Mouse (Mus musculus): ENCODE measurements around the gene Myo15b. TPM values are rescaled to one million over a fixed set of nuclear protein-coding genes. Genes with fewer than 3 reads are reported as not detected.
A peak's percentile ranks its signal among the peaks of the same experiment; 100 is the strongest.

The Myo15b gene
- polyA plus RNA-seq, 1 experiment from 2014 or later = 0.16 TPM

GRCm38 (mm10) chr11:115838895-115839311, 19.3 kb upstream of the Myo15b start:
- 50% methylated on average over 4 of the region's 4 CpGs for WGBS

GRCm38 (mm10) chr11:115839732-115840131, 18.5 kb upstream of the Myo15b start:
- ATAC-seq = no peak
- Histone ChIP-seq H3K9me3 (ENCODE audit: control insufficient read depth, low read length) (no peaks in the 10 kb centered on the region), H3K9ac (ENCODE audit: low read depth, low read length) (no peak overlapping the region), H3K27ac (ENCODE audit: low read depth, low read length) (no peak overlapping the region), H3K36me3 (ENCODE audit: control insufficient read depth, insufficient read depth, low read length) (no peaks in the 10 kb centered on the region), H3K4me2 (ENCODE audit: low read length) (no peak overlapping the region), H3K4me3 (ENCODE audit: low read length) (no peak overlapping the region), H3K27me3 (replicated peaks; ENCODE audit: control insufficient read depth, insufficient read depth, low read length) (no peaks in the 10 kb centered on the region), H3K4me1 (ENCODE audit: control insufficient read depth, insufficient read depth, low read depth, low read length) (no peaks in the 10 kb centered on the region)
- WGBS = 73% methylated on average over 3 of the region's 3 CpGs

More at GRCm38 (mm10) chr11:115838895-115839311, 19.3 kb upstream of the Myo15b start:
- H3K36me3 ChIP-seq (ENCODE audit: control insufficient read depth, insufficient read depth, low read length) = no peaks in the 10 kb centered on the region
- no peak overlapping the region for H3K4me2 ChIP-seq (ENCODE audit: low read length)
- H3K9ac ChIP-seq (ENCODE audit: low read depth, low read length) = no peak overlapping the region
- H3K27me3 ChIP-seq (replicated peaks; ENCODE audit: control insufficient read depth, insufficient read depth, low read length) = no peaks in the 10 kb centered on the region
- no peak overlapping the region for H3K4me3 ChIP-seq (ENCODE audit: low read length)
- no peaks in the 10 kb centered on the region for H3K4me1 ChIP-seq (ENCODE audit: control insufficient read depth, insufficient read depth, low read depth, low read length)
- H3K27ac ChIP-seq (ENCODE audit: low read depth, low read length) = no peak overlapping the region
- H3K9me3 ChIP-seq (ENCODE audit: control insufficient read depth, low read length) = no peaks in the 10 kb centered on the region
- ATAC-seq = no peak

- Histone ChIP-seq H3K4me1 (ENCODE audit: control insufficient read depth, insufficient read depth, low read depth, low read length) (no peaks in the 10 kb centered on the region), H3K36me3 (ENCODE audit: control insufficient read depth, insufficient read depth, low read length) (no peaks in the 10 kb centered on the region), H3K9ac (ENCODE audit: low read depth, low read length) (no peak overlapping the region), H3K27ac (ENCODE audit: low read depth, low read length) (no peak overlapping the region), H3K27me3 (replicated peaks; ENCODE audit: control insufficient read depth, insufficient read depth, low read length) (no peaks in the 10 kb centered on the region), H3K4me3 (ENCODE audit: low read length) (no peak overlapping the region), H3K4me2 (ENCODE audit: low read length) (no peak overlapping the region), H3K9me3 (ENCODE audit: control insufficient read depth, low read length) (no peaks in the 10 kb centered on the region)
- WGBS = 86% methylated on average over 6 of the region's 6 CpGs
- ATAC-seq = no peak
Measured at GRCm38 (mm10) chr11:115841044-115841443, 17.2 kb upstream of the Myo15b start.

- no peaks in the 10 kb centered on the region for H3K9me3 ChIP-seq (ENCODE audit: control insufficient read depth, low read length)
- WGBS = 33% methylated on average over 6 of the region's 6 CpGs
- no peak overlapping the region for H3K4me2 ChIP-seq (ENCODE audit: low read length)
- H3K4me1 ChIP-seq (ENCODE audit: control insufficient read depth, insufficient read depth, low read depth, low read length) = no peaks in the 10 kb centered on the region
- peak overlapping the region; percentile 39; the same call in 1 of the 2 replicates for H3K27ac ChIP-seq (ENCODE audit: low read depth, low read length)
- peak overlapping the region; percentile 22 for H3K9ac ChIP-seq (ENCODE audit: low read depth, low read length)
- H3K36me3 ChIP-seq (ENCODE audit: control insufficient read depth, insufficient read depth, low read length) = no peaks in the 10 kb centered on the region
- ATAC-seq = no peak
- H3K27me3 ChIP-seq (replicated peaks; ENCODE audit: control insufficient read depth, insufficient read depth, low read length) = no peaks in the 10 kb centered on the region
- H3K4me3 ChIP-seq (ENCODE audit: low read length) = no peak overlapping the region
Measured at GRCm38 (mm10) chr11:115841961-115842550, 16.1 kb upstream of the Myo15b start.

GRCm38 (mm10) chr11:115843141-115843890, 14.9 kb upstream of the Myo15b start:
- no peak overlapping the region for H3K4me3 ChIP-seq (ENCODE audit: low read length)
- WGBS = 86% methylated on average over 11 of the region's 14 CpGs
- no peak overlapping the region for H3K27ac ChIP-seq (ENCODE audit: low read depth, low read length)
- no peak overlapping the region for H3K4me2 ChIP-seq (ENCODE audit: low read length)
- no peaks in the 10 kb centered on the region for H3K4me1 ChIP-seq (ENCODE audit: control insufficient read depth, insufficient read depth, low read depth, low read length)
- H3K36me3 ChIP-seq (ENCODE audit: control insufficient read depth, insufficient read depth, low read length) = no peaks in the 10 kb centered on the region
- H3K27me3 ChIP-seq (replicated peaks; ENCODE audit: control insufficient read depth, insufficient read depth, low read length) = no peaks in the 10 kb centered on the region
- no peak for ATAC-seq
- no peak overlapping the region for H3K9ac ChIP-seq (ENCODE audit: low read depth, low read length)
- no peaks in the 10 kb centered on the region for H3K9me3 ChIP-seq (ENCODE audit: control insufficient read depth, low read length)

- Histone ChIP-seq H3K36me3 (ENCODE audit: control insufficient read depth, insufficient read depth, low read length) (no peaks in the 10 kb centered on the region), H3K4me2 (ENCODE audit: low read length) (no peak overlapping the region), H3K4me1 (ENCODE audit: control insufficient read depth, insufficient read depth, low read depth, low read length) (no peaks in the 10 kb centered on the region), H3K27me3 (replicated peaks; ENCODE audit: control insufficient read depth, insufficient read depth, low read length) (no peaks in the 10 kb centered on the region), H3K9ac (ENCODE audit: low read depth, low read length) (no peak overlapping the region), H3K9me3 (ENCODE audit: control insufficient read depth, low read length) (no peaks in the 10 kb centered on the region), H3K4me3 (ENCODE audit: low read length) (no peak overlapping the region), H3K27ac (ENCODE audit: low read depth, low read length) (no peak overlapping the region)
- ATAC-seq = no peak
- WGBS = 89% methylated on average over 5 of the region's 5 CpGs
Measured at GRCm38 (mm10) chr11:115843891-115844239, 14.3 kb upstream of the Myo15b start.

GRCm38 (mm10) chr11:115844240-115844639, 14.0 kb upstream of the Myo15b start:
- H3K27me3 ChIP-seq (replicated peaks; ENCODE audit: control insufficient read depth, insufficient read depth, low read length) = no peaks in the 10 kb centered on the region
- H3K27ac ChIP-seq (ENCODE audit: low read depth, low read length) = no peak overlapping the region
- no peaks in the 10 kb centered on the region for H3K9me3 ChIP-seq (ENCODE audit: control insufficient read depth, low read length)
- H3K4me2 ChIP-seq (ENCODE audit: low read length) = no peak overlapping the region
- H3K4me3 ChIP-seq (ENCODE audit: low read length) = no peak overlapping the region
- no peak overlapping the region for H3K9ac ChIP-seq (ENCODE audit: low read depth, low read length)
- no peaks in the 10 kb centered on the region for H3K36me3 ChIP-seq (ENCODE audit: control insufficient read depth, insufficient read depth, low read length)
- no peak for ATAC-seq
- H3K4me1 ChIP-seq (ENCODE audit: control insufficient read depth, insufficient read depth, low read depth, low read length) = no peaks in the 10 kb centered on the region
- 75% methylated on average over 8 of the region's 8 CpGs for WGBS

- Histone ChIP-seq H3K4me2 (ENCODE audit: low read length) (no peak overlapping the region), H3K27ac (ENCODE audit: low read depth, low read length) (no peak overlapping the region), H3K27me3 (replicated peaks; ENCODE audit: control insufficient read depth, insufficient read depth, low read length) (no peaks in the 10 kb centered on the region), H3K36me3 (ENCODE audit: control insufficient read depth, insufficient read depth, low read length) (no peaks in the 10 kb centered on the region), H3K4me3 (ENCODE audit: low read length) (no peak overlapping the region), H3K9me3 (ENCODE audit: control insufficient read depth, low read length) (no peaks in the 10 kb centered on the region), H3K9ac (ENCODE audit: low read depth, low read length) (no peak overlapping the region), H3K4me1 (ENCODE audit: control insufficient read depth, insufficient read depth, low read depth, low read length) (no peaks in the 10 kb centered on the region)
- WGBS = 90% methylated on average over 2 of the region's 2 CpGs
- ATAC-seq = no peak
Measured at GRCm38 (mm10) chr11:115845819-115846218, 12.4 kb upstream of the Myo15b start.

GRCm38 (mm10) chr11:115854674-115855073, 3.5 kb upstream of the Myo15b start:
- H3K36me3 ChIP-seq (ENCODE audit: control insufficient read depth, insufficient read depth, low read length) = no peaks in the 10 kb centered on the region
- H3K9ac ChIP-seq (ENCODE audit: low read depth, low read length) = no peak overlapping the region
- H3K4me1 ChIP-seq (ENCODE audit: control insufficient read depth, insufficient read depth, low read depth, low read length) = peaks cover 7% of the 10 kb centered on the region
- no peak for ATAC-seq
- no peaks in the 10 kb centered on the region for H3K9me3 ChIP-seq (ENCODE audit: control insufficient read depth, low read length)
- no peak overlapping the region for H3K4me3 ChIP-seq (ENCODE audit: low read length)
- H3K27ac ChIP-seq (ENCODE audit: low read depth, low read length) = no peak overlapping the region
- H3K4me2 ChIP-seq (ENCODE audit: low read length) = no peak overlapping the region
- 80% methylated on average over 6 of the region's 6 CpGs for WGBS
- H3K27me3 ChIP-seq (replicated peaks; ENCODE audit: control insufficient read depth, insufficient read depth, low read length) = peaks cover 25% of the 10 kb centered on the region

Measured in hindbrain, embryonic 16.5 days (tissue).